Mouse (Mus musculus): ENCODE measurements around the gene Spata2l. TPM values are rescaled to one million over a fixed set of nuclear protein-coding genes. Genes with fewer than 3 reads are reported as not detected.
A peak's percentile ranks its signal among the peaks of the same experiment; 100 is the strongest.
"Not testable (repeated sequence)": the region's sequence is repeated elsewhere in the genome, so short reads cannot be mapped to it uniquely, and the experiment has no call there.

Spata2l gene
- polyA plus RNA-seq, 1 experiment from 2014 or later, result 11.4 TPM

GRCm38 (mm10) chr8:123243053-123243452 is 7.0 kb upstream of the Spata2l start:
- 71% methylated on average over 11 of the region's 11 CpGs for WGBS
- Histone ChIP-seq H3K27me3 (no peaks in the 10 kb centered on the region), H3K36me3 (peaks cover 53% of the 10 kb centered on the region), H3K9ac (no peak overlapping the region), H3K4me1 (replicated peaks) (no peaks in the 10 kb centered on the region), H3K9me3 (no peaks in the 10 kb centered on the region), H3K27ac (replicated peaks) (no peak overlapping the region), H3K4me3 (no peak overlapping the region), H3K4me2 (no peak overlapping the region)
- no peak for ATAC-seq (ENCODE audit: low FRiP score, low read depth)

- no peaks in the 10 kb centered on the region for H3K9me3 ChIP-seq
- peaks cover 45% of the 10 kb centered on the region for H3K36me3 ChIP-seq
- H3K4me3 ChIP-seq, result no peak overlapping the region
- H3K9ac ChIP-seq, result no peak overlapping the region
- H3K4me2 ChIP-seq, result no peak overlapping the region
- no peaks in the 10 kb centered on the region; the same call in 1 of the 2 replicates for H3K27me3 ChIP-seq
- ATAC-seq (ENCODE audit: low FRiP score, low read depth), result no peak
- H3K27ac ChIP-seq (replicated peaks), result no peak overlapping the region
- WGBS, result 85% methylated on average over 7 of the region's 7 CpGs
- no peaks in the 10 kb centered on the region for H3K4me1 ChIP-seq (replicated peaks)
These were observed 6.3 kb upstream of the Spata2l start for GRCm38 (mm10) chr8:123242107-123242923.

GRCm38 (mm10) chr8:123239398-123239797 is 3.4 kb upstream of the Spata2l start:
- peaks cover 17% of the 10 kb centered on the region for H3K36me3 ChIP-seq
- ATAC-seq (ENCODE audit: low FRiP score, low read depth), result no peak
- no peak overlapping the region for H3K4me2 ChIP-seq
- H3K9ac ChIP-seq, result no peak overlapping the region
- H3K4me3 ChIP-seq, result no peak overlapping the region
- H3K9me3 ChIP-seq, result no peaks in the 10 kb centered on the region
- peaks cover 5% of the 10 kb centered on the region for H3K27me3 ChIP-seq
- 82% methylated on average over 10 of the region's 10 CpGs for WGBS
- H3K4me1 ChIP-seq (replicated peaks), result peaks cover 21% of the 10 kb centered on the region
- no peak overlapping the region for H3K27ac ChIP-seq (replicated peaks)

- 0 out of 2 replicates have a peak, but pooled peaks have one; percentile 16 for ATAC-seq (ENCODE audit: low FRiP score, low read depth)
These were observed 1.0 kb downstream of the Spata2l start for GRCm38 (mm10) chr8:123234918-123235519.

GRCm38 (mm10) chr8:123233760-123234159 is 2.3 kb downstream of the Spata2l start:
- no peak overlapping the region for H3K9ac ChIP-seq
- WGBS, result 75% methylated on average over 11 of the region's 11 CpGs
- peaks cover 30% of the 10 kb centered on the region for H3K4me1 ChIP-seq (replicated peaks)
- H3K36me3 ChIP-seq, result no peaks in the 10 kb centered on the region
- no peak overlapping the region for H3K4me2 ChIP-seq
- no peak overlapping the region for H3K27ac ChIP-seq (replicated peaks)
- no peaks in the 10 kb centered on the region for H3K9me3 ChIP-seq
- peaks cover 10% of the 10 kb centered on the region for H3K27me3 ChIP-seq
- no peak overlapping the region for H3K4me3 ChIP-seq
- no peak for ATAC-seq (ENCODE audit: low FRiP score, low read depth)

More at GRCm38 (mm10) chr8:123234918-123235519, 1.0 kb downstream of the Spata2l start:
- peak overlapping the region; percentile 55 for H3K4me3 ChIP-seq
- WGBS, result 32% methylated on average over 13 of the region's 13 CpGs
- H3K4me2 ChIP-seq, result peak overlapping the region; percentile 73
- H3K9ac ChIP-seq, result peak overlapping the region; percentile 55
- H3K27ac ChIP-seq (replicated peaks), result no peak overlapping the region
- peaks cover 30% of the 10 kb centered on the region for H3K4me1 ChIP-seq (replicated peaks)
- H3K27me3 ChIP-seq, result peaks cover 10% of the 10 kb centered on the region
- no peaks in the 10 kb centered on the region for H3K9me3 ChIP-seq
- H3K36me3 ChIP-seq, result no peaks in the 10 kb centered on the region

GRCm38 (mm10) chr8:123233300-123233699 is 2.7 kb downstream of the Spata2l start:
- Histone ChIP-seq H3K9ac (no peak overlapping the region), H3K4me3 (no peak overlapping the region), H3K27ac (replicated peaks) (no peak overlapping the region), H3K36me3 (no peaks in the 10 kb centered on the region), H3K27me3 (peaks cover 10% of the 10 kb centered on the region), H3K4me1 (replicated peaks) (peaks cover 30% of the 10 kb centered on the region), H3K4me2 (no peak overlapping the region), H3K9me3 (no peaks in the 10 kb centered on the region)
- WGBS, result 47% methylated on average over 13 of the region's 13 CpGs
- ATAC-seq (ENCODE audit: low FRiP score, low read depth), result no peak

GRCm38 (mm10) chr8:123232553-123232952 is 3.5 kb downstream of the Spata2l start:
- WGBS, result 42% methylated on average over 7 of the region's 7 CpGs
- Histone ChIP-seq H3K9ac (no peak overlapping the region), H3K27me3 (peaks cover 10% of the 10 kb centered on the region), H3K4me3 (no peak overlapping the region), H3K4me2 (no peak overlapping the region), H3K9me3 (no peaks in the 10 kb centered on the region), H3K27ac (replicated peaks) (no peak overlapping the region), H3K4me1 (replicated peaks) (peaks cover 30% of the 10 kb centered on the region), H3K36me3 (no peaks in the 10 kb centered on the region; the same call in 1 of the 2 replicates)
- ATAC-seq (ENCODE audit: low FRiP score, low read depth), result no peak

- 61% methylated on average over 5 of the region's 5 CpGs for WGBS
- Histone ChIP-seq H3K9ac (no peak overlapping the region), H3K36me3 (peaks cover 7% of the 10 kb centered on the region; the same call in 1 of the 2 replicates), H3K4me2 (no peak overlapping the region), H3K9me3 (no peaks in the 10 kb centered on the region), H3K4me1 (replicated peaks) (peaks cover 30% of the 10 kb centered on the region), H3K27me3 (peaks cover 7% of the 10 kb centered on the region), H3K4me3 (no peak overlapping the region), H3K27ac (replicated peaks) (no peak overlapping the region)
- ATAC-seq (ENCODE audit: low FRiP score, low read depth), result no peak
These were observed 4.3 kb downstream of the Spata2l start for GRCm38 (mm10) chr8:123231742-123232141.

- WGBS, result 85% methylated on average over 11 of the region's 11 CpGs
- not testable (repeated sequence) for H3K4me2 ChIP-seq
These were observed 5.7 kb downstream of the Spata2l start for GRCm38 (mm10) chr8:123230326-123230725.

GRCm38 (mm10) chr8:123228416-123228815 is 7.6 kb downstream of the Spata2l start:
- H3K4me3 ChIP-seq, result no peak overlapping the region
- peaks cover 9% of the 10 kb centered on the region; the same call in 1 of the 2 replicates for H3K36me3 ChIP-seq
- peaks cover 3% of the 10 kb centered on the region; the same call in 1 of the 2 replicates for H3K27me3 ChIP-seq
- H3K4me1 ChIP-seq (replicated peaks), result peaks cover 24% of the 10 kb centered on the region
- 100% methylated on average over 1 of the region's 1 CpGs for WGBS
- no peak overlapping the region for H3K27ac ChIP-seq (replicated peaks)
- no peak overlapping the region for H3K4me2 ChIP-seq
- no peak overlapping the region for H3K9ac ChIP-seq
- no peak for ATAC-seq (ENCODE audit: low FRiP score, low read depth)
- no peaks in the 10 kb centered on the region for H3K9me3 ChIP-seq

More at GRCm38 (mm10) chr8:123230326-123230725, 5.7 kb downstream of the Spata2l start:
- not testable (repeated sequence) for H3K27ac ChIP-seq (replicated peaks); H3K9me3 ChIP-seq; H3K36me3 ChIP-seq; ATAC-seq (ENCODE audit: low FRiP score, low read depth); H3K4me3 ChIP-seq; H3K9ac ChIP-seq; H3K27me3 ChIP-seq
- H3K4me1 ChIP-seq (replicated peaks), result peaks cover 27% of the 10 kb centered on the region

GRCm38 (mm10) chr8:123224278-123225266 is 11.5 kb downstream of the Spata2l start, which contains the start of gene Cdk10:
TSS of gene Cdk10 (plus strand) at chr8:123224842.
- Histone ChIP-seq H3K4me3 (peak within 1 kb of the TSS; percentile 67), H3K4me2 (peak within 1 kb of the TSS; percentile 92), H3K36me3 (peaks cover 9% of the 10 kb centered on the region; the same call in 1 of the 2 replicates), H3K9me3 (no peaks in the 10 kb centered on the region), H3K9ac (peak within 1 kb of the TSS; percentile 87), H3K4me1 (replicated peaks) (peaks cover 19% of the 10 kb centered on the region), H3K27me3 (no peaks in the 10 kb centered on the region), H3K27ac (replicated peaks) (peak within 1 kb of the TSS; percentile 87)
- ATAC-seq (ENCODE audit: low FRiP score, low read depth), result peak; percentile 92
- WGBS, result 3% methylated on average over 59 of the region's 59 CpGs
